Mouse (Mus musculus) ES-E14 (cell line): ENCODE data around the gene Txlna. TPM values are rescaled to one million over a fixed set of nuclear protein-coding genes. Genes with fewer than 3 reads are reported as not detected.

ENCODE experiments used
- DNase-seq: peaks from one replicate; pipeline ENCODE4 v3.0.0-alpha.2; 2013; ENCODE audit warnings: low read depth, low spot score
- H3K27ac ChIP-seq: 2 replicates; pipeline ENCODE4 v1.5.1; 2012; ENCODE audit warnings: low read depth, mild to moderate bottlenecking, low read length, moderate library complexity, mixed read lengths; ENCODE audit not compliant: poor library complexity, insufficient read depth, severe bottlenecking
- H3K36me3 ChIP-seq: 2 replicates; pipeline ENCODE4 v1.6.1; 2012; ENCODE audit warnings: mild to moderate bottlenecking, low read length, moderate library complexity, mixed read lengths; ENCODE audit not compliant: control insufficient read depth, poor library complexity, insufficient read depth, severe bottlenecking
- H3K4me1 ChIP-seq, 2 experiments: fragments of 150-350 bp in 1 of 2; sonication (generic) in 1 of 2; 2 replicates each; pipeline ENCODE4 v1.6.1; 2012; ENCODE audit warnings: low read length in 2 of 2, mild to moderate bottlenecking in 1 of 2, mixed read lengths in 1 of 2; ENCODE audit not compliant: control insufficient read depth in 2 of 2, insufficient read depth in 2 of 2, poor library complexity in 1 of 2
- H3K4me3 ChIP-seq, 2 experiments: fragments of 150-350 bp in 1 of 2; sonication (generic) in 1 of 2; 2 replicates each; pipeline ENCODE4 v1.5.1; 2012; ENCODE audit warnings: low read length in 2 of 2, low read depth in 1 of 2, mild to moderate bottlenecking in 1 of 2, mixed read lengths in 1 of 2; ENCODE audit not compliant: insufficient read depth in 1 of 2, poor library complexity in 1 of 2, severe bottlenecking in 1 of 2
- H3K9ac ChIP-seq: 2 replicates; pipeline ENCODE4 v1.6.1; 2012; ENCODE audit warnings: low read depth, mild to moderate bottlenecking, low read length, mixed read lengths; ENCODE audit not compliant: poor library complexity, insufficient read depth, severe bottlenecking
- H3K9me3 ChIP-seq: fragments of 150-350 bp; sonication (generic); 2 replicates; pipeline ENCODE4 v1.6.1; 2012; ENCODE audit warnings: low read depth, mild to moderate bottlenecking, low read length; ENCODE audit not compliant: control insufficient read depth, insufficient read depth
- CHD2 ChIP-seq: IDR thresholded peaks from 2 replicates; pipeline ENCODE4 v1.6.1; 2014; ENCODE audit warnings: mild to moderate bottlenecking, low read depth, low read length, inconsistent platforms
- HCFC1 ChIP-seq: IDR thresholded peaks from 2 replicates; pipeline ENCODE4 v1.6.1; 2012; ENCODE audit warnings: low read length, inconsistent platforms, borderline replicate concordance; ENCODE audit not compliant: insufficient read depth
- MAFK ChIP-seq: IDR thresholded peaks from 2 replicates; pipeline ENCODE4 v1.6.1; 2014; ENCODE audit warnings: mild to moderate bottlenecking, low read depth, low read length, inconsistent platforms; ENCODE audit not compliant: insufficient read depth
- ZC3H11A ChIP-seq: IDR thresholded peaks from 2 replicates; pipeline ENCODE4 v1.6.1; 2012; ENCODE audit warnings: low read depth, mild to moderate bottlenecking, inconsistent platforms, low read length, borderline replicate concordance
- ZNF384 ChIP-seq: IDR thresholded peaks from 2 replicates; pipeline ENCODE4 v1.6.1; 2012; ENCODE audit warnings: low read depth, low read length, inconsistent platforms
- in situ Hi-C, 2 experiments: fragments of 600-800 bp; cut with MboI; formaldehyde crosslinking; loops; one replicate each; pipeline ENCODE4 v1.15.1; 2025; ENCODE audit warnings: low sequenced_read_pairs in 2 of 2, inconsistent platforms in 1 of 2; ENCODE audit not compliant: unreplicated experiment in 2 of 2
- total RNA-seq: library from RNA; depleted of rRNA; stranded (reverse); fragments of 300-350 nt; gene quantifications from 2 replicates; pipeline ENCODE4 v1.2.3, GENCODE M21; 2012

Gene Txlna
- total RNA-seq, 1 experiment: 72.9 TPM

GRCm38 (mm10) chr4:129630944-129631343 is 9.9 kb downstream of the Txlna start:
- DNase-seq: no peak
- H3K9ac ChIP-seq: no peak overlapping the region
- H3K4me1 ChIP-seq: no peaks in the 10 kb centered on the region
- in situ Hi-C loops: no loop called here
- no peak overlapping the region for H3K27ac ChIP-seq
- H3K4me3 ChIP-seq: no peak overlapping the region
- no peaks in the 10 kb centered on the region for H3K9me3 ChIP-seq
- TF ChIP-seq ZNF384: no peak
- no peak for TF ChIP-seq ZC3H11A
- no peak for TF ChIP-seq HCFC1
- no peak for TF ChIP-seq CHD2
- TF ChIP-seq MAFK: no peak
- H3K36me3 ChIP-seq: peaks cover 76% of the 10 kb centered on the region

DNA sequence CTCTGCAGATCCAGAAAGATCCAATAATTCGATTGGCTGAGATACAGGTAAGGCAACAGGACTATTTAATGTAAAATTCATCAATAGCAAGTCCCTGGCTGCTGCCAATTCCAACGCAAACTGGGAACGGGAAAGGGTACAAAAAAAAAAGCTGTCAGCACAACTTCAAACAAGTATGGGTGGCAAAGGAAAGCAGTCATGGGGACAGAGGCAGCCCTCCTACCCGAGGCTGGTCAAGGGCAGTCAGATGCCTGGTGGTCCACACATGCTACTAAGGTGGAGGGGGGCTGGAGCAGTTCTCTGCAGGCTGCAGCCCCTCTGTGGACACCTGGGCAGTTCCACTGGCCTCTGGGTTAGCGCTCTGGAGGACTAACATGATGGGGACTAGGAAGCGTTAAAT is 14.8 kb downstream of the Txlna start:
- DNase-seq: no peak
- Histone ChIP-seq H3K9me3 (no peaks in the 10 kb centered on the region), H3K4me3 (no peak overlapping the region), H3K9ac (no peak overlapping the region), H3K36me3 (peaks cover 42% of the 10 kb centered on the region), H3K27ac (no peak overlapping the region), H3K4me1 (peaks cover 0 to 7% of the 10 kb centered on the region in 2 experiments; a peak in 1 of 4 replicates)
- in situ Hi-C loops: no loop called here
- no peak for TF ChIP-seq ZC3H11A
- TF ChIP-seq ZNF384: no peak
- no peak for TF ChIP-seq HCFC1
- no peak for TF ChIP-seq CHD2
- TF ChIP-seq MAFK: no peak

- in situ Hi-C loops: no loop called here
- Histone ChIP-seq H3K27ac (no peak overlapping the region), H3K4me1 (peaks cover 0 to 7% of the 10 kb centered on the region in 2 experiments; a peak in 1 of 4 replicates), H3K4me3 (no peak overlapping the region), H3K36me3 (peaks cover 38% of the 10 kb centered on the region), H3K9me3 (no peaks in the 10 kb centered on the region), H3K9ac (no peak overlapping the region)
- DNase-seq: no peak
- TF ChIP-seq MAFK: no peak
- TF ChIP-seq CHD2: no peak
- no peak for TF ChIP-seq ZC3H11A
- no peak for TF ChIP-seq ZNF384
- no peak for TF ChIP-seq HCFC1
These were observed 15.4 kb downstream of the Txlna start for GRCm38 (mm10) chr4:129625496-129625895.

GRCm38 (mm10) chr4:129625029-129625370 is 15.9 kb downstream of the Txlna start:
- Histone ChIP-seq H3K9ac (no peak overlapping the region), H3K9me3 (no peaks in the 10 kb centered on the region), H3K4me1 (peaks cover 0 to 7% of the 10 kb centered on the region in 2 experiments; a peak in 1 of 4 replicates), H3K4me3 (no peak overlapping the region), H3K27ac (no peak overlapping the region), H3K36me3 (peaks cover 33% of the 10 kb centered on the region)
- no peak for DNase-seq
- TF ChIP-seq CHD2 (no peak), MAFK (no peak)
- in situ Hi-C loops: no loop called here

GRCm38 (mm10) chr4:129624281-129625028 is 16.4 kb downstream of the Txlna start:
- Histone ChIP-seq H3K36me3 (peaks cover 29% of the 10 kb centered on the region), H3K4me1 (peaks cover 0 to 7% of the 10 kb centered on the region in 2 experiments; a peak in 1 of 4 replicates), H3K27ac (no peak overlapping the region), H3K9me3 (no peaks in the 10 kb centered on the region), H3K9ac (no peak overlapping the region), H3K4me3 (peak overlapping the region in 1 of 2 experiments; percentile 48; a peak in 2 of 4 replicates)
- in situ Hi-C loops: no loop called here
- peak; percentile 71 for DNase-seq
- TF ChIP-seq HCFC1 (no peak), MAFK (no peak), ZNF384 (no peak), ZC3H11A (no peak), CHD2 (no peak)
